Mouse (Mus musculus): ENCODE measurements around the gene Trim62.

DNA sequence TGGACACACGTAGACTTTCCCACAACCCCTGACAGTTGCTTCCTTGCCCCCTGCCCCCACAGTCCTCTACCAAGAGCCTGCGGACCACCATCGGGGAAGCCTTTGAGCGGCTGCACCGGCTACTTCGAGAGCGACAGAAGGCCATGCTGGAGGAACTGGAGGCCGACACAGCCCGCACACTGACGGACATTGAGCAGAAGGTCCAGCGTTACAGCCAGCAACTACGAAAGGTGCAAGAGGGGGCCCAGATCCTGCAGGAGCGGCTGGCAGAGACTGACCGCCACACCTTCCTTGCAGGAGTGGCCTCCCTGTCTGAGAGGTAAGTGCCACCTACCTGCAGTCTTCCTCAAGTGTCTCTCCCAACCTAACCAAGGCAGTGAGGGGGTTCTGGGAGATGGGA is 17.1 kb downstream of the Trim62 start:
- TF ChIP-seq CTCF (IDR thresholded peaks at IDR 0.05; ENCODE audit: low read depth), result no peak
- TF ChIP-seq EP300 (optimal IDR thresholded peaks at IDR 0.05), result no peak
